Mouse (Mus musculus): Measurements from ENCODE around the gene Abcg4. TPM values are rescaled to one million over a fixed set of nuclear protein-coding genes. Genes with fewer than 3 reads are reported as not detected.
A peak's percentile ranks its signal among the peaks of the same experiment; 100 is the strongest.
"Not testable (repeated sequence)": the region's sequence is repeated elsewhere in the genome, so short reads cannot be mapped to it uniquely, and the experiment has no call there.

The Abcg4 gene
- total and polyA plus RNA-seq, 3 experiments, result 0.23 to 1.1 (median 0.72) TPM

DNA sequence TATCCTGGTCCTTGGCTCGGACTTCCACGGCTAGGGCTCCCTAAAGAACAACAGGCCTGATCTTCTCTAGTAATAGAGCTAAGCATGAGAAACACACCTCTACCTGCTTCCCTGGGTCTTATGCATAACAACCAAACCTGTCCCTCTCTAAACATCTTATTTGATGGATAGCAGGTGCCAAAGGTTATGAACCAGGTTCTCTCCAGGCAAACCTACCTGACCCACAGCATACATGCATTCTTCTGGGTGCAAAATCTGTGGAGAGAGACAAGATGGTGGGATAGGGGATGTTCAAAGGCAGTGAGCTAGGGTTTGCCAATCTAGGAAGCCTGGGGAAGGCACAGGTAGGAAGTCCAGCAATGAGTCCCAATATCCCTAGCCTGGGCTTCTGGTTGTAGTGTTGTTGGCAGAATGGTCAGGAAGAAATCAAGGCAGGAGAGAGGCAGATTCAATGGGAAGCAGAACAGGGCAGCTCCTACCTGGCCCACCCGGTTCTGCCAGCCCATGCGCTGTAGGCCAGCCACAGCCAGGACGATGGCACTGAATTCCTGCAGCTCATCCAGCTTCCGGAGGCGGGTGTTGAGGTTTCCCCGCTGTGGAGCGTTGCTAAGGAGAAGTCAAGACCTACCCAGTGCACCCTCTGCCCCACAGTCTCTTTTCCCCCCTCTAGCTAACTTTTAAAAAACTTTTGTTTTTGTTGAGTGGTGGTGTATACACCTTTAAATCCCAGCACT, 49.2 kb upstream of the Abcg4 start:
- no peaks in the 10 kb centered on the region for H3K27me3 ChIP-seq (replicated peaks)
- H3K4me2 ChIP-seq (ENCODE audit: insufficient read depth, low read depth, poor library complexity, severe bottlenecking), result 0 out of 2 replicates have a peak overlapping the region, but pooled peaks have one; percentile 76
- TF ChIP-seq ZMIZ1 (IDR thresholded peaks at IDR 0.05; ENCODE audit: low read depth, low read length), result peak; percentile 42; the same call in 1 of the 2 replicates
- peak; percentile 39; the same call in 1 of the 2 replicates for TF ChIP-seq POLR2A (IDR thresholded peaks at IDR 0.05; ENCODE audit: low read depth, low read length)
- TF ChIP-seq POLR2AphosphoS2 (IDR thresholded peaks at IDR 0.05; ENCODE audit: low read depth, low read length), result peak; percentile 68; the same call in 1 of the 2 replicates
- no peak for TF ChIP-seq CHD2 (IDR thresholded peaks at IDR 0.05; ENCODE audit: low read length)
- peak; percentile 31 for DNase-seq (ENCODE audit: extremely low read depth)
- peaks cover 2% of the 10 kb centered on the region for H3K9me3 ChIP-seq (replicated peaks; ENCODE audit: low read length)
- dilution Hi-C loops (cut with MboI; ENCODE audit: extremely low pct_ligation_motif_present, extremely low pct_unique_long_range_greater_than_20kb, low sequenced_read_pairs), result no loop called here
- peaks cover 47 to 63% of the 10 kb centered on the region in 2 experiments for H3K36me3 ChIP-seq (replicated peaks in 1 of 2; ENCODE audit: control insufficient read depth in 1 of 2, insufficient read depth in 1 of 2, low read length in 1 of 2)
- H3K4me3 ChIP-seq (replicated peaks in 1 of 3; ENCODE audit: low read depth in 2 of 3, low read length in 2 of 3, poor library complexity in 1 of 3), result no peak overlapping the region
- H3K79me2 ChIP-seq (replicated peaks; ENCODE audit: control insufficient read depth, extremely low read depth, insufficient read depth, poor library complexity, severe bottlenecking), result peaks cover 34% of the 10 kb centered on the region
- no peak overlapping the region for H3K27ac ChIP-seq (ENCODE audit: insufficient read depth, low read depth)
- peak overlapping the region; percentile 96; the same call in 1 of the 2 replicates for H3K9ac ChIP-seq (ENCODE audit: insufficient read depth, low read depth)
- in situ Hi-C loops (cut with MboI; ENCODE audit: low pct_ligation_motif_present, low pct_unique_long_range_greater_than_20kb, low sequenced_read_pairs), result no loop called here
- H3K4me1 ChIP-seq (ENCODE audit: control insufficient read depth in 1 of 2, insufficient read depth in 2 of 2), result peaks cover 14 to 38% of the 10 kb centered on the region in 2 experiments; a peak in 2 of 4 replicates

DNA sequence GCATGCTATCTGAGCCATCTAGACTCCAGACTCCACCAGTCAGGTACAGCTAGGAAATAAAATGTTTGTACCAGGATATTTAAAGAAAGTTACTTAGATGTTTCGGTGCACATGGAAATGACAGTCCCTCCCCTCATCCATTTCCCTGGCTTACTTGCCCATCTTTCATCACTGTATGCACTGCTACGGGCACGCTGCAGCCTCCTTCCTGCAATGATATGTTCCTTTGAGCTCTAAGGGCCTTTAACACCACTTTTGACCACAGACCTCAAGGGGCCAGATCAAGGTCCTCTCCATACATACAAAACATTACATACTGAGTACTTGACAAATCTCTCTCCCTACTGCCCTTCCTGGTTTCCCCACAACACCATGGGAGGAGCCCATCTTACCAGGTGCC, 48.5 kb upstream of the Abcg4 start:
- Histone ChIP-seq H3K4me1 (ENCODE audit: control insufficient read depth in 1 of 2, insufficient read depth in 2 of 2) (peaks cover 10 to 34% of the 10 kb centered on the region in 2 experiments; a peak in 2 of 4 replicates), H3K4me2 (ENCODE audit: insufficient read depth, low read depth, poor library complexity, severe bottlenecking) (peak overlapping the region; percentile 76), H3K27me3 (replicated peaks) (no peaks in the 10 kb centered on the region), H3K4me3 (replicated peaks in 1 of 3; ENCODE audit: low read depth in 2 of 3, low read length in 2 of 3, poor library complexity in 1 of 3) (peak overlapping the region; percentile 45 to 87 (median 56)), H3K27ac (ENCODE audit: insufficient read depth, low read depth) (no peak overlapping the region), H3K9ac (ENCODE audit: insufficient read depth, low read depth) (peak overlapping the region; percentile 96), H3K79me2 (replicated peaks; ENCODE audit: control insufficient read depth, extremely low read depth, insufficient read depth, poor library complexity, severe bottlenecking) (peaks cover 31% of the 10 kb centered on the region), H3K9me3 (replicated peaks; ENCODE audit: low read length) (peaks cover 2% of the 10 kb centered on the region), H3K36me3 (replicated peaks in 1 of 2; ENCODE audit: control insufficient read depth in 1 of 2, insufficient read depth in 1 of 2, low read length in 1 of 2) (peaks cover 50 to 63% of the 10 kb centered on the region in 2 experiments)
- dilution Hi-C loops (cut with MboI; ENCODE audit: extremely low pct_ligation_motif_present, extremely low pct_unique_long_range_greater_than_20kb, low sequenced_read_pairs), result no loop called here
- peak; percentile 79; the same call in 1 of the 2 replicates for TF ChIP-seq POLR2AphosphoS2 (IDR thresholded peaks at IDR 0.05; ENCODE audit: low read depth, low read length)
- TF ChIP-seq ZNF384 (IDR thresholded peaks at IDR 0.05; ENCODE audit: low read depth, low read length), result no peak
- TF ChIP-seq CHD2 (IDR thresholded peaks at IDR 0.05; ENCODE audit: low read length), result peak; percentile 6; the same call in 1 of the 2 replicates
- TF ChIP-seq MAZ (IDR thresholded peaks at IDR 0.05; ENCODE audit: low read depth, low read length), result no peak
- peak; percentile 43 for DNase-seq (ENCODE audit: extremely low read depth)
- in situ Hi-C loops (cut with MboI; ENCODE audit: low pct_ligation_motif_present, low pct_unique_long_range_greater_than_20kb, low sequenced_read_pairs), result no loop called here

DNA sequence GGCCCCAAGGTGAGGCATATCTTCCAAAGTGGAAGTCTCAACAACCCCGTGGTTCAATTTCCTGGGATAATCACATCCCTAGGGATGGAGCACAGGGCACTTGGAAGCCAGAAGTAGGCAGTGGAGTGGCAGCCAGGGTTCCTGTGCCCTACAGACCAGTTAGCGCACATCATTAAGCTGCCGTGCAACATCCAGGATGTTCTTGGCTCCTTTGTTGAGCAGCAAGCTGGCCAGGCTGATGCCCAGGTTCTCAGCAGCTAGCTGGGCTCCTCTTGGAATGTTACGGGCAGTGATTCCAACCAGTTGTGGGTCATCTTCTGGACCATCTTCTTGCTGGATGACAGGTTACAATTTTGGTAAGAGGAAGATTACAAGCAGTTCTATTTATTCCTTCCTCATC, 48.1 kb upstream of the Abcg4 start:
- Histone ChIP-seq H3K9ac (ENCODE audit: insufficient read depth, low read depth) (peak overlapping the region; percentile 96), H3K36me3 (replicated peaks in 1 of 2; ENCODE audit: control insufficient read depth in 1 of 2, insufficient read depth in 1 of 2, low read length in 1 of 2) (peaks cover 53 to 63% of the 10 kb centered on the region in 2 experiments), H3K4me1 (ENCODE audit: control insufficient read depth in 1 of 2, insufficient read depth in 2 of 2) (peaks cover 10 to 29% of the 10 kb centered on the region in 2 experiments; a peak in 2 of 4 replicates), H3K79me2 (replicated peaks; ENCODE audit: control insufficient read depth, extremely low read depth, insufficient read depth, poor library complexity, severe bottlenecking) (peaks cover 31% of the 10 kb centered on the region), H3K4me2 (ENCODE audit: insufficient read depth, low read depth, poor library complexity, severe bottlenecking) (peak overlapping the region; percentile 76), H3K4me3 (replicated peaks in 1 of 3; ENCODE audit: low read depth in 2 of 3, low read length in 2 of 3, poor library complexity in 1 of 3) (peak overlapping the region; percentile 56 to 87 (median 70))
- peak; percentile 34 for TF ChIP-seq CHD2 (IDR thresholded peaks at IDR 0.05; ENCODE audit: low read length)
- peak; percentile 48; the same call in 1 of the 2 replicates for TF ChIP-seq POLR2A (IDR thresholded peaks at IDR 0.05; ENCODE audit: low read depth, low read length)
- TF ChIP-seq ZMIZ1 (IDR thresholded peaks at IDR 0.05; ENCODE audit: low read depth, low read length), result 0 out of 2 replicates have a peak, but pooled peaks have one; percentile 20
- peak; percentile 36; the same call in 1 of the 2 replicates for TF ChIP-seq POLR2AphosphoS2 (IDR thresholded peaks at IDR 0.05; ENCODE audit: low read depth, low read length)
- dilution Hi-C loops (cut with MboI; ENCODE audit: extremely low pct_ligation_motif_present, extremely low pct_unique_long_range_greater_than_20kb, low sequenced_read_pairs); H3K9me3 ChIP-seq (replicated peaks; ENCODE audit: low read length); in situ Hi-C loops (cut with MboI; ENCODE audit: low pct_ligation_motif_present, low pct_unique_long_range_greater_than_20kb, low sequenced_read_pairs); H3K27me3 ChIP-seq (replicated peaks); H3K27ac ChIP-seq (ENCODE audit: insufficient read depth, low read depth): not testable (repeated sequence)
- peak; percentile 39 for DNase-seq (ENCODE audit: extremely low read depth)

Data from CH12.LX (cell line).